Mouse (Mus musculus): ENCODE measurements around the gene Cacna2d3. TPM values are rescaled to one million over a fixed set of nuclear protein-coding genes. Genes with fewer than 3 reads are reported as not detected.

Cacna2d3 gene
- polyA plus RNA-seq, 1 experiment from 2014 or later: 14.8 TPM

DNA sequence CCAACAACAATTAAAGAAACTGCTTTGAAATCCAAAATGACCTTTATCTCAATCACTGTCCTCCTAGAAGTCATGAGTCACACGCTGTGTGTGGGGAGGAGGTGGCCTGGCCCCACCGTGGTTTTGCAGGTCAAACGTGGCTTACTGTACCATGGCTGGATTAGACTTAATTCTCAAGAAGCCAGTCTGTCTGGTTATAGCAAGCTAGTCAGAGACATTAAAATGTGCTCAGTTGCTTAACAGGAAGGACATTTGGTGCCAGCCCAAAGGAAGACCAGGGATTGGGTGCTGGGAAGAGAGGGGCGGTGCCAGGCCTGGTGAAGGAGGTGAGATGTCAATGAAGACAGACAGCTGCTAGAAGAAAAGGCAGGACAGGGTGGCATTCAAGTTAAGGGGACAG lies 641.0 kb downstream of the Cacna2d3 start:
- no peak overlapping the region for H3K9ac ChIP-seq
- 79% methylated on average over 4 of the region's 4 CpGs for WGBS
- H3K27me3 ChIP-seq: no peaks in the 10 kb centered on the region
- H3K4me3 ChIP-seq: no peak overlapping the region
- no peak overlapping the region for H3K27ac ChIP-seq
- 0 out of 2 replicates have a peak, but pooled peaks cover 4% of the 10 kb centered on the region for H3K4me1 ChIP-seq
- no peak for ATAC-seq (ENCODE audit: insufficient number of reproducible peaks, insufficient read depth, low FRiP score, low TSS enrichment)
- no peaks in the 10 kb centered on the region for H3K36me3 ChIP-seq
- no peaks in the 10 kb centered on the region for H3K9me3 ChIP-seq
- H3K4me2 ChIP-seq (replicated peaks): no peak overlapping the region

DNA sequence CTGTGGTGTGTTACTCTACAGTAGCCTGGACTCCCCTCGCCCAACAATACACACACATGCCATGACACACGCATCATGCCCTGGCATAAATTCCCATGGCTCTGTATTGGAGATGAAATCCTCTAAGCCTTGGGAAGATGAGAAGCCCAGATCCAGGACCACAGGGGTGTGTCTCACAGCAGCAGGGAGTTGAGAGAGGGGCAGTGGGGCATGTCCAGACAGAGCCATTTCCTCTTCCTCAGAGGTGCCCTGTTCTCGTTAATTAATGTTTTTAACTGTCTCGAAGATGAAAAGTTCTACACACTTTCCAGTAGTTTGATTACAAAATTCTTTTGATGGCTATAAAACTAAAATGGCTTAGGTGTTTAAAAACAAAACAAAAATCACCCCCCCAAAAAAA lies 641.4 kb downstream of the Cacna2d3 start:
- ATAC-seq (ENCODE audit: insufficient number of reproducible peaks, insufficient read depth, low FRiP score, low TSS enrichment): no peak
- Histone ChIP-seq H3K9me3 (no peaks in the 10 kb centered on the region), H3K27ac (no peak overlapping the region), H3K4me3 (no peak overlapping the region), H3K27me3 (0 out of 2 replicates have a peak, but pooled peaks cover 2% of the 10 kb centered on the region), H3K36me3 (no peaks in the 10 kb centered on the region), H3K9ac (no peak overlapping the region), H3K4me1 (0 out of 2 replicates have a peak, but pooled peaks cover 4% of the 10 kb centered on the region), H3K4me2 (replicated peaks) (no peak overlapping the region)
- WGBS: 73% methylated on average over 4 of the region's 4 CpGs

DNA sequence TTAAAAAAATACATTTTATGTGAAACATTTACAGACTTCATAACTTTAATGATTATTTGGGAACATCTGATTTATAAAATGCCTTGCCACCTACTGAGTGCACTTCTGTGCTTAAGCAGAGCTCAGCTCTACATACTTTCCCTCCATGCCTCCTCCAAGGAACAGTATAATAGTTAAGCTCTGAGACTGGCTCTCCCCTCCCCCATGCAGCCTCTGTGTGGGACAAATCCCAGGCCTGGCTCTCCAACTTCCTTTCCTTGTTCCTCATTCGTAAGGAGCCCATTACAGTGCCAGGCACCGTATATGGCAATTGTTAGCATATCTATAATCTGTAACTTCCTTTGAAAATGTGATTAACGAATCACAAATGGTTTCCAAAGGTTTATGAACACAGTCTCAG lies 644.2 kb downstream of the Cacna2d3 start:
- no peak for ATAC-seq (ENCODE audit: insufficient number of reproducible peaks, insufficient read depth, low FRiP score, low TSS enrichment)
- Histone ChIP-seq H3K27me3 (0 out of 2 replicates have a peak, but pooled peaks cover 6% of the 10 kb centered on the region), H3K36me3 (no peaks in the 10 kb centered on the region), H3K4me2 (replicated peaks) (no peak overlapping the region), H3K9ac (no peak overlapping the region), H3K9me3 (no peaks in the 10 kb centered on the region), H3K4me1 (peaks cover 8% of the 10 kb centered on the region; the same call in 1 of the 2 replicates), H3K27ac (no peak overlapping the region), H3K4me3 (no peak overlapping the region)
- WGBS: 31% methylated on average over 3 of the region's 3 CpGs

DNA sequence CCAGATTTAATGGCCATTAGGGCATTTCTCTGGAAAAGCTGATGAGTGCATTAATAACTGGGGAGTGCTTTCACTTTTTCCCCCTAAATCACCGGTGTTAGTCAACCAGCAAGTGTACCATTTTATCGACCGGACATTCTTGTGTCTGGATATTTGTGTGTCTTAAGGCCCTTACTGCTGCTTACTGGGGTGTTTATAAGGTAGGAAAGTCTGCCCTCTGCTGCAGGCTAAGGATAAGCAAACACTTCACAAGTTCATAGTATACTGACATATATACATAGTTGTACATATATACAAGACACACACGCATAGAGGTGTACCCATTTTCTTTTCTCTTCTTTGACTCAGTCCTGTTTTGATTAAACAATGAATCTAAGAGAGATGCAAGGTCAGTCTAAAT lies 647.9 kb downstream of the Cacna2d3 start:
- ATAC-seq (ENCODE audit: insufficient number of reproducible peaks, insufficient read depth, low FRiP score, low TSS enrichment): no peak
- Histone ChIP-seq H3K9me3 (no peaks in the 10 kb centered on the region), H3K4me3 (no peak overlapping the region), H3K4me2 (replicated peaks) (no peak overlapping the region), H3K9ac (no peak overlapping the region), H3K36me3 (no peaks in the 10 kb centered on the region), H3K4me1 (peaks cover 8% of the 10 kb centered on the region; the same call in 1 of the 2 replicates), H3K27ac (no peak overlapping the region; the same call in 1 of the 2 replicates), H3K27me3 (0 out of 2 replicates have a peak, but pooled peaks cover 6% of the 10 kb centered on the region)
- 82% methylated on average over 4 of the region's 4 CpGs for WGBS

DNA sequence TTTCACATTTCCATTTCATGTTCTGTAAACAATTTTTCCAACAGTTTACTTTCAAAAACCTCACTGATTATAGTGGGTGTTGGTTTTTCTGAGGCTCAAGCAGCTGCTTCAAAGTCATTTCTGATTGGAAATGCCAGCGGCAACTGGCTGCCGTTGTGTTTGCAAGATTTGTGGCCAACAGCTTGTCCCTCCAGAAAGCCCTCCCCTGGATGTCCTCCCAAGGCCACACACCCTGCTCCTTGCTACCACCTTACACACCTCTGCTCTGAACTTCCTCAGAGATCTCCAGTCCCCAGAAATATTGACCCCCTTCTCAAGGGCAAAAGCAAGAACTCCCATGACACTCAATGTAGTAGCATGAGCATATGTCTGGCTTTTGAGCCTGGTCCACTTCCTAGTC lies 659.0 kb downstream of the Cacna2d3 start:
- ATAC-seq (ENCODE audit: insufficient number of reproducible peaks, insufficient read depth, low FRiP score, low TSS enrichment): no peak
- H3K4me1 ChIP-seq: peaks cover 9% of the 10 kb centered on the region; the same call in 1 of the 2 replicates
- H3K9me3 ChIP-seq: no peaks in the 10 kb centered on the region
- no peak overlapping the region for H3K4me2 ChIP-seq (replicated peaks)
- H3K4me3 ChIP-seq: no peak overlapping the region
- no peak overlapping the region for H3K9ac ChIP-seq
- H3K27ac ChIP-seq: no peak overlapping the region
- H3K36me3 ChIP-seq: no peaks in the 10 kb centered on the region
- 88% methylated on average over 2 of the region's 2 CpGs for WGBS
- H3K27me3 ChIP-seq: no peaks in the 10 kb centered on the region

DNA sequence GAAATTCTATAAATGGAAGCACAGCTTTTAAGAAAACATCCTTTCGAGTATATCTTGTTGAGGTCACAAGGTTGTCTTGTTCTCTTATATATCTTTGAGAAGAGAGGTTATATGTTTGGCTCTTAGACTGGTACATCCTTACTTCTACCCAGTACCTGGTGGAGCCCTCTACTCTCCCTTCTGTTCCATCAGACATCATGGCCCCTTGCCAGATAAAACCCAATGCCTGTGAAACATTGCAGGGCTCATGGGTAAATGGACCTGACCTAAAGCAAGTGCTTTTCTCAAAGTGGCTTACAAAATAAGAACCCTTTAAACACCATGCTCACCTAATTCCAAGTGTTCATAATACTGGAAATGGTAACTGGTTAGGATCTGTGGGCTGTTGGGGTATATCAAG lies 660.2 kb downstream of the Cacna2d3 start:
- H3K4me3 ChIP-seq: no peak overlapping the region
- WGBS: 88% methylated on average over 1 of the region's 1 CpGs
- H3K4me2 ChIP-seq (replicated peaks): no peak overlapping the region
- H3K9me3 ChIP-seq: no peaks in the 10 kb centered on the region
- no peaks in the 10 kb centered on the region for H3K36me3 ChIP-seq
- H3K9ac ChIP-seq: no peak overlapping the region
- no peak overlapping the region for H3K27ac ChIP-seq
- no peak for ATAC-seq (ENCODE audit: insufficient number of reproducible peaks, insufficient read depth, low FRiP score, low TSS enrichment)
- peaks cover 9% of the 10 kb centered on the region; the same call in 1 of the 2 replicates for H3K4me1 ChIP-seq
- H3K27me3 ChIP-seq: no peaks in the 10 kb centered on the region

DNA sequence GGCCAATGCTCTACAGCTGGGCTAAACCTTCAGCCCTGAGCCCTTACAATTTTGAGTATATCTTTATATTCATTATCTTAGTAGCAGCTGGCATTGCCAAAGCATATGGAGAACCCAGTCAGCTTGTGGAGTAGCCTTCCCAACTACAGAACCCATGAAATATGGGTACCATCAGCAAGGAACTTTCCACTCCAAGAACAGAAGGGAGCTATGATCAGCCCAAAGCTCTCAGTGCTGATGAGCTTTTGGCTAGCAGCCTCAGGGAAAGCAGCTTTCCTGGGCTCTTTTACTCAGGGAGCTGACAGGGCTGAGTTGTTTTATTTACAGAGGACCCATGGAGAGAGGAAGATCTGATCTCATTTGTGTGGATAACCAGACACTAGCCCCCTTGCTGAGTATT lies 661.0 kb downstream of the Cacna2d3 start:
- ATAC-seq (ENCODE audit: insufficient number of reproducible peaks, insufficient read depth, low FRiP score, low TSS enrichment): no peak
- H3K9ac ChIP-seq: no peak overlapping the region
- no peak overlapping the region for H3K27ac ChIP-seq
- no peak overlapping the region for H3K4me2 ChIP-seq (replicated peaks)
- H3K9me3 ChIP-seq: no peaks in the 10 kb centered on the region
- peaks cover 6% of the 10 kb centered on the region; the same call in 1 of the 2 replicates for H3K4me1 ChIP-seq
- H3K36me3 ChIP-seq: no peaks in the 10 kb centered on the region
- no peak overlapping the region for H3K4me3 ChIP-seq
- H3K27me3 ChIP-seq: no peaks in the 10 kb centered on the region

DNA sequence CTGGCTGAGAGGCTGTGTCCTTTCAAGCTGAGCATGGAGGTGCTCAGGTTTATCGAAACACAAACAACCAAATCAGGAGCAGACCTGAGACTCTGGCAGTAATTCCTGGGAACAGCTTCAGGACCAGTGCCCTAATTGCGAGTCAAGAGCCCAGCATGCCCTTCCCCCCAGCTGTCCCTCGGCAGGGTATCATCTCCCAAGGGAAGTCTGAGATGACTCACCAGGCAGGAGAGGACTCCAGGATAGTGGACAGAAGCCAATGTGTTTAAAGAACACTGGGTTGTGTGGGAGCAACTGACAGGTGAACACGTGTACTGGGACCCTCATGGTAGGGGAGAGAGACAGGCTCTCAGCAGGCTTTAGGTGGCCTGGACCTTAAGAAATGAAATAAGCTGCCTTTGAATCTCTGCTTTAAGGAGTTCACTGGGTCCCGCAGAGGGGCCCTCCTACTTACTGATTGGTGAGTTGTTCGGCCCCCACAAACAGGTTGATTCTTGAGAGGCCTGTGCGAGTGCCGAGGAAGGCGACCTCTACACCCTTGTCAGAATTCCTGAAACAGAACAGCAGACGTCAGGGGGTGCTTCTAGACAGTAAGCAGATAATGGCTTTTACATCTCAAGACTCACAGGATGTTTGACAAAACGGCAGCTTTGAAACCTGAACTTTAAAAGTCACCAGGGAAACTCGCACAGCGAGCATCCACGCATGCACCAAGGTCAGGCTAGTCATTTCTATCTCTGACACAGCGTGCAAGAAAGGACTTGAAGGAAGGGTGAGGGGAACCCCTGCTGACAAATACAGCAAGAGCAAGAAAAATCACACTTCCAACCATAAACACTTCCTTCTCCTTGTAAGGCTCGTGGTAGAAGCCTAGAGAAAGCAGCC lies 669.5 kb downstream of the Cacna2d3 start:
- Histone ChIP-seq H3K9me3 (no peaks in the 10 kb centered on the region), H3K9ac (no peak overlapping the region), H3K4me1 (peaks cover 5% of the 10 kb centered on the region; the same call in 1 of the 2 replicates), H3K4me3 (no peak overlapping the region), H3K27me3 (no peaks in the 10 kb centered on the region), H3K36me3 (no peaks in the 10 kb centered on the region), H3K27ac (no peak overlapping the region), H3K4me2 (replicated peaks) (no peak overlapping the region)
- ATAC-seq (ENCODE audit: insufficient number of reproducible peaks, insufficient read depth, low FRiP score, low TSS enrichment): no peak
- WGBS: 53% methylated on average over 16 of the region's 16 CpGs

DNA sequence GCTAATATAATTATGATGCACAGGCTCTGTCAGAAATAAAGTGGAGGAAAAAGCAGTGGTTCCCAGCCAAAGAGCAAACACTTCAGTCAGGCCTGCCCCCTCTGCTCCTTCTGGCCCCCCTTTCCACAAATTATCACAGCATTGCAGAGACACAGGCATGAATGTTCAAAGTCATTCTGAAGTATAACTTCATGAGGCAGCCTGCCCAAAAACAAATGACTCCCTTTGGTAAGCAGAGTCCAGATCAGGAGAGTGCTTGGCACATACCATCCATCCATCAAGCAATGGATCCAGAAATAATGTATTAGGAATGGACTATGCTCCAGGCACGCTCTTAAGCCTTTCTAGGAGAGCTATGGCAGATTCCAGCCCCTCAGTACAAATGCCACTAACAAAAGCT lies 679.3 kb downstream of the Cacna2d3 start:
- Histone ChIP-seq H3K27ac (no peak overlapping the region), H3K9me3 (no peaks in the 10 kb centered on the region), H3K4me1 (0 out of 2 replicates have a peak, but pooled peaks cover 2% of the 10 kb centered on the region), H3K27me3 (no peaks in the 10 kb centered on the region), H3K9ac (no peak overlapping the region), H3K36me3 (no peaks in the 10 kb centered on the region), H3K4me2 (replicated peaks) (no peak overlapping the region), H3K4me3 (no peak overlapping the region)
- 79% methylated on average over 1 of the region's 1 CpGs for WGBS
- no peak for ATAC-seq (ENCODE audit: insufficient number of reproducible peaks, insufficient read depth, low FRiP score, low TSS enrichment)

DNA sequence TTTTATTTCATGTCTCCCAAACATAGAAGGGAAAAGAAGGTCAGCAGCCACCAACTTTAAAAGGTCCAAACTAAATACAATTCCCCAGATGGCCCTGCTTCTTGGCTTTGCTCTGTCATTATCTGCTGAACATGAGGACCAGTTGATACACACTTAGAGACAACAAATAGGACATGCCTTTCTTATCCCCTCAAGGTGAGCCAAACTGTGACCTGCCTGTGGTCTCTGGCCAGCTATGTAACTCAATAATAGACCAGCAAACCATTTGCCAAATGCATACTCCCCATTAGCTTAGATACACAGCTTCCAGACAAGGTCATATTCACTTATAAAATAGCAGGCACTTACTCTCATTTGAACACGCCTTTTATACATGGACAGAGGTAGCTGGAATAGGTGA lies 680.2 kb downstream of the Cacna2d3 start:
- ATAC-seq (ENCODE audit: insufficient number of reproducible peaks, insufficient read depth, low FRiP score, low TSS enrichment): no peak
- 98% methylated on average over 1 of the region's 1 CpGs for WGBS
- no peak overlapping the region for H3K4me2 ChIP-seq (replicated peaks)
- H3K36me3 ChIP-seq: no peaks in the 10 kb centered on the region
- no peak overlapping the region for H3K4me3 ChIP-seq
- H3K9ac ChIP-seq: no peak overlapping the region
- H3K27me3 ChIP-seq: no peaks in the 10 kb centered on the region
- H3K9me3 ChIP-seq: no peaks in the 10 kb centered on the region
- H3K4me1 ChIP-seq: 0 out of 2 replicates have a peak, but pooled peaks cover 2% of the 10 kb centered on the region
- no peak overlapping the region for H3K27ac ChIP-seq

DNA sequence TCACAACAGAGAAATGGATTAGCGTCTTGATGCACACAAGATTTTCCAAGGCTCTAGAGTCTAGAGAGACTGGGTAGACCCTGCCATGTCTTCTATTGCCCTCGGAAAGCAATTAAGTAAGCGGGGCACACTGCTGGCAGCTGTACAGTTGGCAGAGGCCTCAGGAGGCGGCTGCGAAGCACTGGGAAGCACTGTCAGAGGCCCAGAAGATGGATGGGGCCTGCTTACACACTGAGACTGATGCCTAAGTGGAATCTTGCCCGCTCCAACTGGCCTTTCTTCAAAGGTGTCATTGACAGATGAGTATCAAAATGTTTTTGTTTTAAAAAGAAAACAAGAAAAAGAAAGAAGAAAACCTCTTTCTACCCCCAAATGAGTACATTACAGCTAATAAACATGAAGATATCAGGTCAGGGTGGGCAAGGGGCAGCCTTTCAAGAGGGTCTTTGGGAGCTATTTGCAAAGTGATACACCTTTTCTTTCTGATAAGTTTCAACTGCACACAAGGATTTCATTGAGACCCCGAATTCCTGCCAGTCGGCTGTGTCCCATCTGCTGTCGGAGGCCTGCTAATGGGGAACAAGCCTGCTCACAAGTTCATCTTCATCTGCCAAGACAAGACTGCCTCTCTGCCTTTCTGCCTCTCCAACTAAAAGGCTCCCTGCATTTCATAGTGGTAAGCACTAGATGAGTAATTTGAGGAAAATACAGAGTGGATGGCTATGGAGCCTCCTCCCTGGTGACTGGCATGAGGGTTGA lies 680.9 kb downstream of the Cacna2d3 start:
- Histone ChIP-seq H3K27ac (no peak overlapping the region), H3K36me3 (no peaks in the 10 kb centered on the region), H3K27me3 (no peaks in the 10 kb centered on the region), H3K4me2 (replicated peaks) (no peak overlapping the region), H3K4me3 (no peak overlapping the region), H3K9ac (no peak overlapping the region), H3K4me1 (0 out of 2 replicates have a peak, but pooled peaks cover 2% of the 10 kb centered on the region), H3K9me3 (no peaks in the 10 kb centered on the region)
- ATAC-seq (ENCODE audit: insufficient number of reproducible peaks, insufficient read depth, low FRiP score, low TSS enrichment): no peak
- 66% methylated on average over 9 of the region's 9 CpGs for WGBS
